Mouse (Mus musculus): ENCODE results near the gene Tatdn3. TPM values are rescaled to one million over a fixed set of nuclear protein-coding genes. Genes with fewer than 3 reads are reported as not detected.

The Tatdn3 gene
- total RNA-seq, 1 experiment from 2014 or later: 15.4 TPM

DNA sequence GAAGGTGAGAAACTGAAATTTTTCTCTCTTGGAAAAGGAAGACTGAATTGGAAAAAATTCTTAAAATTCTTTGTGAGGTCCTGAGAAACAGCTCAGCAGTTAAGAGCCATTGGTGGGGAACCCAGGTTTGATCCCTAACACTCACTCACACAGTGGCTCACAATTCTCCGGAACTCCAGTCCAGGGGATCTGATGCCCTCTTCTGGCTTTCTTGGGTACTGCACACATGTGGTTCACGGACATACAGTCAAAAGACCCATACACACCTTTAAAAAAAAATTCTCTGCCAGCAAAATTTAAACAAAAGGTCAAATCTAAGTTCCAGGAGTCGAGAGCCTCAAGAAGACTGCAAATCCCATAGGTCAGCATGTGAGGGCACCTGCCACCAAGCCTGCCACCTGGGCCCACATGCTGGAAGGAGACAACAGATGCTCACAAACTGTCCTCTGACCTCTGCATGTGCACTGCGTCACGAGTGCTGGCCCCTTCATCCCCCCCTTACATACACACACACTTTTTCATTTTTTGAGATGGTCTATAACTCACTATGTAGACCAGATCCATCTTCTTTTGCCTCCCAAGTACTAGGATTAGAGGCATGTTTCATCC lies 22.3 kb upstream of the Tatdn3 start:
- ATAC-seq (replicated peaks; ENCODE audit: insufficient number of reproducible peaks, low FRiP score, low TSS enrichment, poor library complexity, severe bottlenecking): peak; percentile 47

DNA sequence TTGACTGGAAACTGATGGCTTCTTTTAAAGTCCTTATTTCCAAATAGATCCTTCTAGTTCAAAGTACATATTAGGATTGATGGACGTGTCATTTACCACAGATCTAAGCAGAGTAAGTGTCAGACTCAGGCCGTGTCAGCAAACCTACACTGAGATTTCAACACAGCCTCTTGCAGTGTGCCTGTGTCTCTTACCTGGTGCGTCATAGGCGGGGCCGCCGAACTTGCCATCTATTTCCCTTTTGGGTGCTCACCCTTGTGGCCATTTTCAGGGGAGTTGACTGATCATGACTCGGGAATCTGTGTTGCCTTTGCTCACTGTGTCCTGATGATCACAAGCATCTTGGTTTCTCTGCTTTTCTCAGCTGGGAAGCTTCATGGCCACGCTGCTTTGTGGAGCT lies 20.5 kb upstream of the Tatdn3 start:
- ATAC-seq (replicated peaks; ENCODE audit: insufficient number of reproducible peaks, low FRiP score, low TSS enrichment, poor library complexity, severe bottlenecking): no peak

GRCm38 (mm10) chr1:191075199-191075883 lies 12.6 kb upstream of the Tatdn3 start:
- ATAC-seq (replicated peaks; ENCODE audit: insufficient number of reproducible peaks, low FRiP score, low TSS enrichment, poor library complexity, severe bottlenecking): peak; percentile 44

- ATAC-seq (replicated peaks; ENCODE audit: insufficient number of reproducible peaks, low FRiP score, low TSS enrichment, poor library complexity, severe bottlenecking): no peak
These were observed 10.8 kb upstream of the Tatdn3 start for GRCm38 (mm10) chr1:191073486-191073885.

DNA sequence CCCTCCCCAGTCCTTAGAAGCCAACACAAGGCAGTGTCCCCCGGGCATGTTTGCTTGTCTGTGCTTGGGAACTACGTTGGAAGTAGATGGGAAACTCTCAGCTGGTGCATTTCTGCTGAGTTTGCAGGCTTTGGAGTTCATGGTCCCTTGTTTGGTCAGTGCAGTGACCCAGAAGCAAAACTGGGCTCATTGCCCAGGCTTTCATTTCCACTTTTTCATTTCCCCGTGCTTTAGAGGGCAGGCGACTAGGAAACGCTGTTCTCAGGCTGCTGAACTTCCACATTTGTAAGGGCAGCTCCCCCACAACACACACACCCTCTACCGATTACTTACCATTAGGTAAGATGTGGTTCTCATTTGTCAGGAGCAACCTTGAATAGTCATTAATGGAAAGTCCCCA lies 10.3 kb upstream of the Tatdn3 start:
- peak; percentile 82 for ATAC-seq (replicated peaks; ENCODE audit: insufficient number of reproducible peaks, low FRiP score, low TSS enrichment, poor library complexity, severe bottlenecking)

- ATAC-seq (replicated peaks; ENCODE audit: insufficient number of reproducible peaks, low FRiP score, low TSS enrichment, poor library complexity, severe bottlenecking): peak; percentile 24
These were observed 9.7 kb upstream of the Tatdn3 start for GRCm38 (mm10) chr1:191072329-191072913.

DNA sequence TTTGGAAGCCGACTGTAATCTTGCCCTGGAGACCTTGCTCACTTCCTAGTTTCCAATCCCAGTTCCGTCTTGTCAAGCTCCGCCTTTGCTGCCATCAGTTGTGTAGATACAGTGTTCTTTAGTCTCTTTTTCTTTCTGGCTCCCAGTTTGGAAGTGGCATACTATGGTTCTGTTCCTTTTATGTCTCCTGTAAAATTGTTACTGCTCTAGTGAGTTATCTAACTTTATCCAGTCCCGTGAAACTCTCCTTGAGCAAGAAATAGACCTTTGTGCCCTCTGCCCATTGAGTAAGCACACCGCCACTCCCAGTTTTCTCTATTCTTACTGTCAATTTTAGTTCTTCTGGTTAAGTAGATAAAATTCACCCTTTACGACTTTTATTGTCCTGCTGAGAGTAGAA lies 8.9 kb upstream of the Tatdn3 start:
- ATAC-seq (replicated peaks; ENCODE audit: insufficient number of reproducible peaks, low FRiP score, low TSS enrichment, poor library complexity, severe bottlenecking): no peak

GRCm38 (mm10) chr1:191070259-191070658 lies 7.5 kb upstream of the Tatdn3 start:
- ATAC-seq (replicated peaks; ENCODE audit: insufficient number of reproducible peaks, low FRiP score, low TSS enrichment, poor library complexity, severe bottlenecking): no peak

- ATAC-seq (replicated peaks; ENCODE audit: insufficient number of reproducible peaks, low FRiP score, low TSS enrichment, poor library complexity, severe bottlenecking): no peak
These were observed 5.6 kb upstream of the Tatdn3 start for GRCm38 (mm10) chr1:191068377-191068776.

DNA sequence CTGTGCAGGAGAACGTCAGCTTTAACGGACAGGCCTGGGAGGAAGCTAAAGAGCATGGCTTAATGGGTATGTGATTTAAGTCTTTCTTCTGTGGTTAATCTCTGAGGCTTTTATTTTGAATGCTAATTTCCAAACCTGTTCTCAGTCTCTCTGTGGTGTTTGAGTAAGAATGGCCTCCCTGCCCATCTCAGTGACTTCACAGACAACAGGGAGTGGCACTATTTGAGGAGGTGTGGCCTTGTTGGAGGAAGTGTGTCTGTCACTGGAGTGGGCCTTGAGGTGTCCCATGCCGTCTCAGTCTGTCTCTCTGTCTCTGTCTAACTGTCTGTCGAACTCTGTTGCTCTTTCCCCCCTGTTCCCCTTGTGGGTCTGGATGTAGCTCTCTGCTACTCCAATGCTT lies 2.5 kb upstream of the Tatdn3 start:
- peak; percentile 63 for ATAC-seq (replicated peaks; ENCODE audit: insufficient number of reproducible peaks, low FRiP score, low TSS enrichment, poor library complexity, severe bottlenecking)

- ATAC-seq (replicated peaks; ENCODE audit: insufficient number of reproducible peaks, low FRiP score, low TSS enrichment, poor library complexity, severe bottlenecking): no peak
These were observed 1.8 kb upstream of the Tatdn3 start for GRCm38 (mm10) chr1:191064535-191064934.

- no peak for ATAC-seq (replicated peaks; ENCODE audit: insufficient number of reproducible peaks, low FRiP score, low TSS enrichment, poor library complexity, severe bottlenecking)
These were observed 968 bp upstream of the Tatdn3 start for GRCm38 (mm10) chr1:191063700-191064099.

- ATAC-seq (replicated peaks; ENCODE audit: insufficient number of reproducible peaks, low FRiP score, low TSS enrichment, poor library complexity, severe bottlenecking): no peak
These were observed 421 bp downstream of the Tatdn3 start for GRCm38 (mm10) chr1:191062241-191062780.

DNA sequence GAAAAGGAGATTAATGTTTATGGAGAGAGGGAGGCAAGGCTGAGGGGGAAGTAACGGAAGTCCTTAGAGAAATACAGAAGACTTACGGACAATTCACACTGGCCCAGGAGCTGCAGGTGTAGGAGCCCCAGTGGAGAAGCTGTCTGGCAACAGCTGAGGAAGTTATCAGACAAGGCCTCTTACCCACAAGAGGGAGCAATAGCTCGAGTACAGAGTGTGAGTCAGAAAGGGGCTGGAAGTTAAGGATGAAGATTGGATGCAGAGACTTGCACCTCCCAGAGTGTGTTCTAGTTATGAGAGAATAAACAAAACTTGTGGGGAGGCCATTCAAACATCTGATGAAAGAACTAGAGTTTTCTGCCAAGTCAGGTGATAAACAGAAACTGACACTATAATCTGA lies 5.3 kb downstream of the Tatdn3 start:
- ATAC-seq (replicated peaks; ENCODE audit: insufficient number of reproducible peaks, low FRiP score, low TSS enrichment, poor library complexity, severe bottlenecking): no peak

DNA sequence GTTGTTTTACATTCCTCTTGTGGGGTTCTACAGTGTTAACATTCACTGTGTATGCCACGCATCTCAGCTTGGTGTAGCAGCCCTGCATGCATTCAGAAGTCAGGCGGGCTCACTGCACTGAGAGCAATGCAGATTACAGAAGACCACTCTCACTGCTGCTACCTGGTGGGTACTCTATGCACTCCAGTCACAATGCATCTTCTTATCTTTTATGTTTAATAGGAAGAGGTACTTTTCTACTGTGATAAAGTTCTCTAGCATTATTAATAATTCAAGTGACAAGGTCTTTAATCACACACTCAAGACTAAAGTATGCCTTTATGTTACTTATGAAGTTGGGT lies 7.2 kb downstream of the Tatdn3 start:
- no peak for ATAC-seq (replicated peaks; ENCODE audit: insufficient number of reproducible peaks, low FRiP score, low TSS enrichment, poor library complexity, severe bottlenecking)

GRCm38 (mm10) chr1:191054870-191055532 lies 7.7 kb downstream of the Tatdn3 start:
- ATAC-seq (replicated peaks; ENCODE audit: insufficient number of reproducible peaks, low FRiP score, low TSS enrichment, poor library complexity, severe bottlenecking): no peak

DNA sequence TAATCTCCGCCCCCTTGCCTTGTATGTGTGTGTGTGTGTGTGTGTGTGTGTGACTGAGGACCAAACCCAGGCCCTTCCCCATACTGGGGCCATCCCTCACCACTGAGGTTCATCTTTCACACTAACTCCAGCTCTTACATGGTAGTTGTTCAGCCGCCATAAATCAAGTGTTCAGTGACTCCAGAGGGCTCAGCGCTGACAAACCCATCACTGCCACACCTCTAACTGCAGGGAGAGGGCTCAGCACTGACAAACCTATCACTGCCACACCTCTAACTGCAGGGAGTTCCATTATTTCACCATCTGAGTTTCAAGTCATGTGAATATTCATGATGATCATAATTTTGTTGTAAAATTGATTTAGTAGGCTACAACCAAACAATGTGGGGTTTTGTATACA lies 9.2 kb downstream of the Tatdn3 start:
- no peak for ATAC-seq (replicated peaks; ENCODE audit: insufficient number of reproducible peaks, low FRiP score, low TSS enrichment, poor library complexity, severe bottlenecking)

DNA sequence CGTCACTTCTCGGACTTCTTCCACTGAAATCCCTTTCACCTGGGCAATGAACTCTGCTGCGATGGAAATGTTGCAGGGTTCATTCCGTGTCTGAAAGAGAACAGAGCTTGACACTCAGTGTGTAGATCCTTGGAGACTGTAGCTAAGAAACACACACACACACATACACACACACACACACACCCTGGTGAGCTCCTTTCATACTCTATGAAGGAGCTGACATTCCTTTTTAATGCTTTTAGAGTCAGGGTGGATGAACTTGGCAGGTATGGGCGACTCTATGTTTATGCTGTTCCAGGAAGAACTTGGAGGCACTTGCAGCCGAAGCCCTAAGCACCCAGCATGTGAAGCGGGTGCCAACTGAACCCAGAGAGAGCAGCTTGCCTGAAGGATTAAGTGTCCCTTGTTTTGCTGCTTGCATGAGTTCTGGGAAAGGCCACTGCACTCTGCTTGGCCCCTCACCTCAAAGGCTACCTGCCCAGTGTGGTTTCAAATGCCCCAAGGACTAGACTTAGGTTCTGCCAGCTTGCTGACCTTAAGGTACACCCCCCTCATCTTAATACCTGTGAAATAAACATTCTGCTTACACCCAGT lies 16.4 kb downstream of the Tatdn3 start:
- ATAC-seq (replicated peaks; ENCODE audit: insufficient number of reproducible peaks, low FRiP score, low TSS enrichment, poor library complexity, severe bottlenecking): no peak

DNA sequence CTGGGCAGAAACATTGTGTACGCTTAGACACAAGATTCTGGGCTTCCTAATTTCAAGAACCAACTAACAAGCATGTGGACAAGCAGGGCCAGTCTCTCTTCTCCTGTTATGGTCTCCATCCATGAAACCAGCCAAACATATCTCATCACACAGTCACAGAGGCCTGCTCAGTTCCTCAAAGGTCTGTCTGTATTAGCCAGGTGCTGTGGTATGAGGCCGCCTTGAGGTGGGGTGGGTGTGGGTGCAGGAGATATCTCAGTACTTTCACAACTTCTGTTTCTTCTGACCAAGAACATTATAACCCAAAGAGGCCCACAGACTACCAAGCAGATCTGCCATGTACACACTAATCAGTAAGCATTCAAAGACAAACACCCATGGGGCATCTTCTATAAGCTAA lies 17.5 kb downstream of the Tatdn3 start:
- ATAC-seq (replicated peaks; ENCODE audit: insufficient number of reproducible peaks, low FRiP score, low TSS enrichment, poor library complexity, severe bottlenecking): no peak

All from monocyte, adult 5-6 weeks (primary cell).